Mouse (Mus musculus) cerebellum, adult (tissue): ENCODE results near the gene Rab37.
A peak's percentile ranks its signal among the peaks of the same experiment; 100 is the strongest.

Experiments
- ATAC-seq: cut with Nextera tagmentation; 2 replicates; pipeline ENCODE4 v1.9.2; 2017; ENCODE audit warnings: mild to moderate bottlenecking, moderate library complexity, mixed read lengths; ENCODE audit not compliant: insufficient number of reproducible peaks, low FRiP score, low TSS enrichment

Gene Rab37

DNA sequence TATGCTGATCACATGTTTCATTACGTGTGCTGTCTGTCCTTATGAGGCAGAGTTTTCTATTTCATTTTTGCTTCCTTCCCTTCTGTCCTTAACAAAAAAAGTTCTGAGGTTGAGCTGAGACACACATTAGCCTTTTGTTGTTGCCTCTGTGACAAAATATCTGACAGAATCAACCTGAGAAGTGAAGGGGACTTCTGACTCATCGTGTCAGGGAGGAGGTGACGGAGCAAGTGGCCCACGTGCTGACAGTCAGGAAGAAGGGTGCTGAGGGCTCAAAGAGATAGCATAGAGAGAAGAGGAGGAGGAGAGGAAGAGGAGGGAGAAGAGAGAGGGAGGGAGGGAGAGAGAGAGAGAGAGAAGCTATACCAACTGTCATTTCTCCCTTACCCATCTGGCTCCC lies 37.3 kb downstream of the Rab37 start:
- no peak for ATAC-seq

DNA sequence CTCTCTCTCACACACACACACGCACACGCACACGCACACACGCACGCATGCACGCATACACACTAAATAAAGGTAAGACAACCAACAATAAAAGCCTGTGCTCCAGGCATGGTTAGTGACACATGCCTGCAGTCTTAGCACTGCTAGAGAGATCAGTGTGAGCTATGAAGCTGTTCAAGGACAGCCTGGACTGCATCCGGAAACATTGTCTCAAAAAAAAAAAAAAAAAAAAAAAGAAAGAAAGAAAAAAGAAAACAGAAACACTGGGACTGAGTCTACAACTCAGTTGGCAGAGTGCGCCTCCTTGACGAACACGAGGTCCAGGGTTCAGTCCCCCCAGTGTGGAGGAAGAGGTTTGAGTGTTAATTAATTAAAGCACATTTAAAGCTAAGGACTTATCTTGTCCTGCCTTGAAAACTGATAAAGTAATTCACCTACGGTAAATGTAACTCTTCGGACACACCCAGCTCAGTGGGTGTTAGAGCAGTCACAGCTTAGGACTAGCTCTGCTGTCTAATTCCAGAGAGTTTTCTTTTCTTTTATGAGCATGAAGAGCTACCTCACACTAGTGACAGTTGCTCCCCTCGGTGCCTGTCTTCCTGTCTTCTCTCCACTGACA lies 38.4 kb downstream of the Rab37 start:
- no peak for ATAC-seq

DNA sequence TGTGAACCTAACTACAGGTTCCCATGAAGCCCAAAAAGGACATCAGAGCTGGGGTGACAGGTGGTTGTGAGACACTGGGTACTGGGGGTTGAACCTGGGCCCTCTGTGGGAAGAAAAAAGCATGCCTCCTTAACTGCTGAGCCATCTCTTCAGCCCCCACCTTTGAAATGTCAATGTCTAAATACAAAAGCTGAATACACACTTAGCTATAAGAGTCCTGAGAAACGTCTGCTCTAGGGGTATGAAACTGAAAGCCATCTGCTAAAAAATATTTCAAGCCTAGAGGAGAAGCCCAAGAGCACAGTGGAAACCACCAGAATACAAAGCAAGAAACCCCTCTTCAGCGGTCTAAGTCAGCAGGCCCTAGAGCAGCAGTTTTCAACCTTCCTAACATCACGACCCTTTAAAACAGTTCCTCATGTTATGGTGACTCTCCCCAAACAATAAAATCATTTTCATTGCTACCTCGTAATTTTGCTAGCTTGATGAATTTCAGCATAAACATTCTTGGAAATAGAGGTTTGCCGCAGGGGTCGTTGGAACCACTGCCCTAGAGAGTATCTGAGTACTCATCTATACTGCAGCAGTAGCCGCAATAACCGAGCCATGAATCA lies 40.6 kb downstream of the Rab37 start:
- ATAC-seq: no peak

DNA sequence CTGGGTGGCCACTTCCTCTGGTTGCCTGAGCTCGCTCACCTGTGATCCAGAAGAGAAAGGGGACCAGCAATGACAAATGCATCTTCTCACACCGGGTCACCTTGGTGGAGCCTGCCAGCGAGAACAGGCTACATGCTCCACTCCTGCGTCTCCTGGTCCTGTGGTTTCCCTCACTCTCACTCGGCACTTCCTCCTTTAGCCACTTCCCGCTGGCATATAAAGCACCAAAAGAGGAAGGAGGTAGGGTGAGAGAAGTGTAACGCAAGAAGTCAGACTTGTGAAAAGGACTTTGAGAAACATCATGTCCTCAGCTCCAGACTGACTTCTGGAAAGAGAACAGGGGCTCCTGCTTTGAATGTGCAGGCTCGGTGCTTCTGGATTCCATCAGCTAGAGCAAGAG lies 42.6 kb downstream of the Rab37 start, which contains the start of gene Cd300lf:
Gene Cd300lf (minus strand): TSS at position 193 of the 400 bp plus-strand sequence.
- ATAC-seq: no peak

GRCm38 (mm10) chr11:115138597-115139262 lies 47.5 kb downstream of the Rab37 start:
- ATAC-seq: no peak

DNA sequence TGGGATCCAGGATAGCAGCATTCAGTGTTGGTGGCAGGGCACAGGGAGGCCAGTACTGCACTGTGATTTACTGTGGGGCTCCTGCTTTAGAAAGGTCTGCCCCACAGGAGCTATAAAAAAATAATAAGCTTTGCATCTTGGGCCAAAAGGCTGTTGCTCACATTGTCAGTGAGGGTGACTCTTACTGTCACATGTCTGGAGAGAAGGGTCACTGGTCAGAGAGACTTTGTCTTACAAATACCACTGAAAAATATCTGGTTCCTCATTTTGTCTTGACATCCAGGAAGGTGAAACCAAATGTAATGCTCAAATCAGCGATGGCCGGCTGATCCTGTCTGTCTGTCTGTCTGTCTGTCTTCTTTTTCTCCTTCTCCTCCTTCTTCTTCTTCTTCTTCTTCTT lies 50.7 kb downstream of the Rab37 start:
- ATAC-seq: no peak

DNA sequence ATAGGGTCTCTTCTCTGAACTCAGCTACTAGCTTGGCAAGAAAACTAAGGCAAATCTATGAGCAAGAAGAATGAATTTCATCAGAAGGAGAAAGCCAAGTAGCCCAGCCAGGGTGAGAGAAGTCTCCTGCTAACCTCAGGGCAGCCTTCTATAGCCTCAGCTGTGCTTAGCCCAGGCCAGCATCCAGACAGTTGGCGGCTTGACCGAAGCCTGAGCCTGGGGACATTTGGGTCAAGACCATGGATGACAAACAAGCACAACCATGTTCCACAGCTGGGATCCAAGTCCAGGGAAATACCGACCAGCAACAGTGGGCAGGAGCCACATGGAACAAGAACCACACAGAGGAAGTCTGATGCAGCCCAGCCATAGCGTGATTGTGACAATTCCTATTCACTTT lies 56.6 kb downstream of the Rab37 start:
- ATAC-seq: no peak

GRCm38 (mm10) chr11:115150741-115151254 lies 59.6 kb downstream of the Rab37 start:
- ATAC-seq: no peak

- ATAC-seq: peak; percentile 61; the same call in 1 of the 2 replicates
Observed at GRCm38 (mm10) chr11:115151755-115152429, 60.7 kb downstream of the Rab37 start.

DNA sequence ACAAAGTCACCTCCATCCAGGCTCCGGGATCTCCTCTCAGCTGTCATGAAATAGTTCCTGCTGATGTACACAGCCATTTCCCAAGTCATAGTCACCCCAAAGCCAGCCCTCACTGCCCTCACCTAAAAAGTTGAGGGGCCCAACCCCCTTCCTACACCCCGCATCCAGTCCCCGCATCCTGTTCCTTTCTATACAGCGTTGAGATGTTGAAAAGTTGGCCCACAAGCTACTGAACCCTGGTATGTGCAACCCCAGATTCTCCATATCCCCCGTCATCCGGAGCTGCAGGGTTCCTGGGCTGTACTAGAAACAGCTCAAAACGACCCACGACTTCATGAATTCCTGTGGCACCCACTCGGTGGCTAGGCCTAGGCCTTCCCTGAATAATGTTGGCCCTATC lies 61.9 kb downstream of the Rab37 start:
- no peak for ATAC-seq

DNA sequence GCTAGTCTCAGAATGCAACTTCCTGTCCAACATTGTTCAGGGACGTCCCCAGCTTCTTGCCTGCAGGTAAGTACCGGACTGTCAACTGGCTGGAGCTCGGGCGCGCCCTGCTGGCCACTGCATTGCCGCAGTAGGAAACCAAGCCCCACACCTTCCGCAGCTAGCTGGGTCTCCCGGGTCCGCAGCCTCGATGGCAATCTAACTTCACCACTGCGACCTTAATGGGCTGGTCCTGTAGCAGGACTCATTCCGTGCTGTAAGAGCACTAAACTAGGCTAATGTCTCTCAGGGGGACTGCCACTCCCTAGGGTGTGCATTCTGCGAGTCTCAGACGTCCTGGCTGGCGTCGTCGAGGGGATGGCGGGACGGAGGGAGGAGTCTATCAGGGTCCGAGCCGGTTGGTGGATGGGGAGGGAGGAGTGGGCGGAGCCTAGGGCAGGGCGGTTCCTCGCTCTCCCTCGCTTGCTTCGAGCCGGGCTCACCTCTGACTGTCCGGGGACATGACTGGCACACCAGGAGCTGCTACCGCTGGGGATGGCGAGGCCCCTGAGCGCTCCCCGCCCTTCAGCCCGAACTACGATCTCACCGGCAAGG lies 62.6 kb downstream of the Rab37 start:
- ATAC-seq: 0 out of 2 replicates have a peak, but pooled peaks have one; percentile 20

DNA sequence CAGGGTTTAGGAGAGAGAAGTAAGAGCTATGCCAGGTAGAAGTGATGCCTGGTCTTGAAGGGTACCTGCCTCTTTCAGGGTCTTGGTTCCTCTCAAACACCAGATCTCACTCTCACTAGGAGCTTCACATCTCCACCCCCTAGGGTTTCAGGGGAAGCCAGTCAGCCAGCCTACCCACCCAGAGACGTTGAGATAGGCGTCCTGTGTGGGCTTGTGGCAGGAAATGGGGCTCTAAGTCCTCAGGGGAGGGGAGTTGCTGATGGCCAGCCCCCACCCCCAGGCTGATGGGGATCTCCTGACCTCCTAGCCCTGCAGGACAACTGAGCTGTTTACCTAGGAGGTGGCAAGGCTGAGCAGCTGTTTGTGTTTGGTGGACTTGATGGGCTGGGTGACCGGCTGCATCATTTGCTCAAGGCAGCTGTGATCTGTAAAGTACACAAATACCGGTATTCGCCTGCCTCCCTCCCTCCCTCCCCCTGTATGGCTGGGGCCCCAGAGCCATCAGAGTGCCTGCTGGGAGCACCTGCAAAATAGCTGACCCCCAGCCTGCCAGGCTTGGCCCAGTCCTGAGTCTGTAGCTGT lies 63.9 kb downstream of the Rab37 start:
- ATAC-seq: no peak

DNA sequence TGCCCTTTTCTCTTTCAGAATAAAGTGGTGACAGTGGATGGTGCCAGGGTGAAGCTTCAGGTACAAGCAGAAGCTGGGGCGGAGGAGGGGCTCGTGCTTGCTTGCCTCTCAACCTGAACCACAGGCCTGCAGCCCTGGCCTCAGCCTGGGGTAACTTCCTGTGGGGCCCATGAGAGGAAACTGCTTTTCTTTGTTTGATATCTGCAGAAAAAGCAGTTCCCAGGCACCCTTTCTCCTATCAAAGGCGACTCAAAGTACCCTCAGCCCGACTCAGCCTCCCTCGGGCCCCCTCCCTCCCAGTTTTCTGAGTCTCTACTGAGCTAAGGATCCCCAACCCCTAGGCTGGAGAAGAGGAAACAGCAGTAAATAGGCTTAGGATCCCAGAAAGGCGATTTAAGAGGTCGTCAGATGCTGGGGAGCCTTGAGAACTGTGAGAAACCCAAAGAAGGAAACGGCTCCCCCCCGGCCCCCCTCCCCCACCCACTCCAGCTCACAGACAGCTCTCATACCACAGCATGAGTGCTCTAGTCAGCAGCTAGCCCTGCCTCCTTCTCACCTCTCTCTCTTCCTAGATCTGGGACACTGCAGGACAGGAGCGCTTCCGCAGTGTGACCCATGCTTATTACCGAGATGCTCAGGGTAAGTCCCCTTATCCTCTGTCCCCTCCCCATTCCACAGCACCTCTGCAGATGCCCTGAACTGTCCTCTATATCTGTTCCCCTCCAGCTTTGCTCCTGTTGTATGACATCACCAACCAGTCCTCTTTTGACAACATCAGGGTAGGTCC lies 66.9 kb downstream of the Rab37 start:
- no peak for ATAC-seq

GRCm38 (mm10) chr11:115160016-115160797 lies 69.0 kb downstream of the Rab37 start:
- no peak for ATAC-seq

DNA sequence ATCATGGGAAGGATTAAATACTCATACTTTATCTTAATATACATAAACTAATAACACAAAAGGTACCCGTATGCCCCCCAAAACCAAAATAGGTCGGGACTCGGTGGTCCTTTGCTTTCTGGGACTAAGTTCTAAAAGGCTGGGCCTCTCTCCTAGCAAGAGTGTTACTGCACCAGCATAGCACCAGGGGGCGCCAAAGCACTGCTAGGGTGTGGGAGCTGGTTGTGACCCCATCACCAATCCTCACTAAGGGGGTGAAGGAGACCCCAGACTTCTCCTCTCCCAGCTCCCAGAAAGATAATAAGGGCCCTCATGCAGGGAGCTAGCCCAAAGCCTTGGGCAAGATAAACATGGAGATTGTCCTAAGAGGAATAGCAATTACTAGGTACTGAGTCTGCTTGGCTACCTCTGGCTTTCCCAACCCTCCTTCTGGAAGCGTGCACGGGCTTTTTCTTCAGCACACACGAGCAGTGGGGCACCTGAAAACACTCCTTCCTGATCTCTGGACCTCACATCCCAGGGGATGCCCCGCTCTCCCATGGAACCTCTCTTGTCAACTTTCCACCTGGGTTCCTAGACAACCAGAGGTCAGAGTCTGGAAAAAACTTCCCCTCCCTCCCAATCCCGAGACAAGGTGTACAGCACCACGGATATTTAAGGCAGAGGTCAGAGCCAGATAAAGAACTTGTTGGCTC lies 69.8 kb downstream of the Rab37 start:
- no peak for ATAC-seq

DNA sequence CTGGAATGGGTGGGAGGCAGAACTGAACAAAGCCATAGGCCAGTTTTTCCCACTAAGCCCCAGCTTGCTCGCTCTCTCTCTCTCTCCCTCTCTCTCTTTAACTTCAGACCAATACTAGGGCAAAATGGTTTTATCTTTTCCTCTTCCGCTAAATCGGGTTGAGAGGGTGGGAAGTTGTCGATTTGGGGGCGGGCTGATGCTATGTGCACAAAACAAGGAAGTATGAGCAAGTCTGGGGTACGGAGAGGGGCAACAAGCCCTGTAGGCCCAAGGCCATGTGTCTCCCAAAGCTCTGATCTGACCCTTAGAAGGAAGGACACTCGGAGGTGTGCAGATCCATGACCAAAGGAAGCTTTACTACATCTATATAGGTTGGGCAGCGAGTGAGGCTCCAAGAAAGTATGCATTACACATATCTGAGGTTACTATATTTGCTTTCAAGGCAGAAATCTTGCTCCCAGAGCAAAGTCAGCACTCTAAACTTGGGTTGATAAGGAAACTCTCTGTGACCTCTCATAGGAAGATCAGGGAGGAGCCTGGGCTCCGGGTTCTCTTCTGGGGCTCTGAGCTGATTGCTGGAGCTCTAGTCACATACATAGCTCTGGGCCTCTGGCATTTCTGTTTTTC lies 70.5 kb downstream of the Rab37 start:
- no peak for ATAC-seq

DNA sequence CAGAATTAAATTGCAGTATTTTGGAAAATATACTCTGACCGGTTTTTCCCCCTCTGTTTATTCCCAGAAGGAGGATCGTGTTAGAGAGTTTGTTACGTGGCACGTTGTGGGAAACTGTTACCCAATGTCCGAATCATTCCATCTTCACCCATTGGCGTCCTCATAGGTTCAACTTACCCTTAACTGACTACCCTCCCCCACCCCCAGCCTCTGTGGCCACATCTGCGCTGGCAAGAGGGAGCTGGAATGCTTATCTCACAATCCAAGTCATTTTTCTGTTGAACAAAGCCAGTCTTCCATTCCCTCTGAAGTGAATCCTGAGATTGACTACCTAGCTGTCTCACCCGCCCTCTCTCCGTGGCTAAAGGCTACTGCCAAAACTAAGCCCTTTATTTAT lies 71.0 kb downstream of the Rab37 start:
- no peak for ATAC-seq
